Mouse (Mus musculus): Measurements from ENCODE around the gene Pik3ap1. TPM values are rescaled to one million over a fixed set of nuclear protein-coding genes. Genes with fewer than 3 reads are reported as not detected.

The Pik3ap1 gene
- polyA plus RNA-seq, 1 experiment, result not detected

DNA sequence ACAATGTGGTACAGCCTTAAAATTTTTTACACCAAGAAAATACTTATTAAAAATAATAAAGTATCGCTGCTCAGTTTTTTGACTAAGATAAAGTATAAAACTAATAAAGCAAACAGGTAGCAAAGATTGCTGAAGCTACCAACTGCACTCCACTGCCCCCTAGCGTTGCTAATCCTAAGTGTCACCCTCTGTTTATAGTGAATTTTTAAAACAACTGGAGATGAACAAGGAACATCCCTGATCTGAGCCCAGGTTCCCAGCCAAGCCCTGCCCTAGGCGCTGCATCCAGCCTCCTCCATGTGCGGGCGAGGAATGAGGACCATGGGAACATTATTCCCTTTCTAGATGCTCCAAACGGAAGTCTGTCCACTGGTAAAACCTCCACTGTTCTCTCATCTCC, 140.3 kb downstream of the Pik3ap1 start:
- TF ChIP-seq POLR2A (IDR thresholded peaks at IDR 0.05; ENCODE audit: insufficient read depth, low read depth, low read length) (no peak), CTCF (IDR thresholded peaks at IDR 0.05; ENCODE audit: insufficient read depth, low read depth, low read length) (no peak)
- 62% methylated on average over 6 of the region's 6 CpGs for WGBS
- Histone ChIP-seq H3K27ac (ENCODE audit: insufficient read depth, low read depth, low read length) (no peak overlapping the region), H3K4me3 (ENCODE audit: insufficient read depth, low read depth, low read length) (no peak overlapping the region), H3K4me1 (ENCODE audit: control insufficient read depth, insufficient read depth, low read length) (no peaks in the 10 kb centered on the region)

GRCm38 (mm10) chr19:41241997-41242396, 142.9 kb downstream of the Pik3ap1 start:
- TF ChIP-seq POLR2A (IDR thresholded peaks at IDR 0.05; ENCODE audit: insufficient read depth, low read depth, low read length) (no peak), CTCF (IDR thresholded peaks at IDR 0.05; ENCODE audit: insufficient read depth, low read depth, low read length) (no peak)
- WGBS, result 94% methylated on average over 5 of the region's 5 CpGs
- no peaks in the 10 kb centered on the region for H3K4me1 ChIP-seq (ENCODE audit: control insufficient read depth, insufficient read depth, low read length)
- no peak overlapping the region for H3K4me3 ChIP-seq (ENCODE audit: insufficient read depth, low read depth, low read length)
- no peak overlapping the region for H3K27ac ChIP-seq (ENCODE audit: insufficient read depth, low read depth, low read length)

- Histone ChIP-seq H3K4me1 (ENCODE audit: control insufficient read depth, insufficient read depth, low read length) (no peaks in the 10 kb centered on the region), H3K27ac (ENCODE audit: insufficient read depth, low read depth, low read length) (no peak overlapping the region), H3K4me3 (ENCODE audit: insufficient read depth, low read depth, low read length) (no peak overlapping the region)
- no peak for TF ChIP-seq CTCF (IDR thresholded peaks at IDR 0.05; ENCODE audit: insufficient read depth, low read depth, low read length)
- no peak for TF ChIP-seq POLR2A (IDR thresholded peaks at IDR 0.05; ENCODE audit: insufficient read depth, low read depth, low read length)
- WGBS, result 96% methylated on average over 4 of the region's 4 CpGs
These were observed 151.2 kb downstream of the Pik3ap1 start for GRCm38 (mm10) chr19:41233698-41234097.

Other genes with a start within 250 kb of the Pik3ap1 start
- gene Tll2, start 178.3 kb downstream of the Pik3ap1 start, polyA plus RNA-seq (2012; ENCODE audit: insufficient read depth, insufficient read length, low replicate concordance, missing spikeins), result not detected in 2 replicates
- 56.4 and 131 TPM in 2 replicates for gene Tm9sf3, start 121.1 kb downstream of the Pik3ap1 start, polyA plus RNA-seq (2012; ENCODE audit: insufficient read depth, insufficient read length, low replicate concordance, missing spikeins)
- not detected in 2 replicates for gene Lcor, start 97.5 kb upstream of the Pik3ap1 start, polyA plus RNA-seq (2012; ENCODE audit: insufficient read depth, insufficient read length, low replicate concordance, missing spikeins)
- gene Gm340, start 197.3 kb upstream of the Pik3ap1 start, polyA plus RNA-seq (2012; ENCODE audit: insufficient read depth, insufficient read length, low replicate concordance, missing spikeins), result not detected in 2 replicates

All from olfactory bulb, adult 2 months (tissue).